Mouse (Mus musculus): Measurements from ENCODE around the gene Lcn4.

The Lcn4 gene

GRCm38 (mm10) chr2:26634629-26635488 is 36.2 kb downstream of the Lcn4 start:
- no peak for DNase-seq

- DNase-seq, result no peak
These were observed 37.0 kb downstream of the Lcn4 start for GRCm38 (mm10) chr2:26633953-26634530.

GRCm38 (mm10) chr2:26632541-26633395 is 38.3 kb downstream of the Lcn4 start:
- DNase-seq, result no peak

GRCm38 (mm10) chr2:26628792-26629437 is 42.2 kb downstream of the Lcn4 start:
- DNase-seq, result peak; percentile 46

GRCm38 (mm10) chr2:26627921-26628739 is 43.0 kb downstream of the Lcn4 start, which contains the start of gene Fam69b:
Gene Fam69b (plus strand): TSS chr2:26628457.
- peak; percentile 91 for DNase-seq

GRCm38 (mm10) chr2:26626081-26626480 is 45.0 kb downstream of the Lcn4 start:
- no peak for DNase-seq

GRCm38 (mm10) chr2:26625419-26625818 is 45.7 kb downstream of the Lcn4 start:
- DNase-seq, result no peak

GRCm38 (mm10) chr2:26622984-26623383 is 48.1 kb downstream of the Lcn4 start:
- DNase-seq, result no peak

- DNase-seq, result no peak
These were observed 49.8 kb downstream of the Lcn4 start for GRCm38 (mm10) chr2:26621246-26621645.

GRCm38 (mm10) chr2:26617928-26618327 is 53.2 kb downstream of the Lcn4 start:
- DNase-seq, result no peak

Data from cerebellum, adult 9-10 months (tissue).